ENCODE assay signal across 8 mouse cellular contexts in the genomic region with DNA sequence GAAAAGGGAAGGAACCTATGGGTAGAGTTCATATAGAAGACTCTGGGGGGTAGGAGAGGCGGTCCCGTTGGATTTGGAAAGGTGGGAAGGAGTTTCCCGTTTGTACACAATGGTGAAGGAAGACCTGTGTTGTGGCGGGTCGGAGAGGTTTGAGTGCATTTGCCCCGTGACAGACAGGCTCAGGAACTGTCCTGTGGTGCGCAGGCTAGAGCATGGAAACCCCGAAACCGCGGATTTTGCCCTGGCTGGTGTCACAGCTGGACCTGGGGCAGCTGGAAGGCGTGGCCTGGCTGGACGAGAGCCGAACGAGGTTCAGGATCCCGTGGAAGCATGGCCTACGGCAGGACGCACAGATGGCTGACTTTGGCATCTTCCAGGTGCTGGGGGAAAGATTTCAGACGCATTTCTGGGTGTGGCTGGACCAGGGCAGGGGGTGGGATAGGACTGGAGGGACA. TPM values are rescaled to one million over a fixed set of nuclear protein-coding genes. Genes with fewer than 3 reads are reported as not detected.
DNase-seq lines count a peak whose midpoint lies in the region; ATAC-seq and TF ChIP-seq lines count a peak whose summit lies in the region.

A gene (minus strand): TSS at position 212 of the 455 bp plus-strand sequence.

- H3K4me3 ChIP-seq in MEL (ENCODE audit: control insufficient read depth in 1 of 2, insufficient read depth in 1 of 2, low read depth in 2 of 2, low read length in 2 of 2): peak within 1 kb of the TSS; percentile 53 to 79
- H3K4me3 ChIP-seq in lung, embryonic 15.5 days: peak within 1 kb of the TSS; percentile 66
- peak within 1 kb of the TSS; percentile 51 for H3K4me3 ChIP-seq in olfactory bulb, adult 2 months (ENCODE audit: insufficient read depth, low read depth, low read length)

- H3K9ac ChIP-seq in MEL (ENCODE audit: control insufficient read depth, low read depth, low read length, poor library complexity, severe bottlenecking): peak within 1 kb of the TSS; percentile 91
- peak within 1 kb of the TSS; percentile 71 for H3K9ac ChIP-seq in lung, embryonic 15.5 days

- H3K27me3 ChIP-seq in MEL (ENCODE audit: control insufficient read depth in 1 of 2, insufficient read depth in 2 of 2, low read length in 2 of 2): no peaks in the 10 kb centered on the region
- H3K27me3 ChIP-seq in lung, embryonic 15.5 days: no peaks in the 10 kb centered on the region

- H3K36me3 ChIP-seq in MEL (ENCODE audit: control insufficient read depth in 1 of 2, insufficient read depth in 2 of 2, low read length in 2 of 2): peaks cover 1 to 9% of the 10 kb centered on the region in 2 experiments; a peak in 2 of 4 replicates
- H3K36me3 ChIP-seq in lung, embryonic 15.5 days: peaks cover 64% of the 10 kb centered on the region

- TF ChIP-seq EP300 in MEL (IDR thresholded peaks at IDR 0.05; ENCODE audit: low read depth in 1 of 2, low read length in 2 of 2): no peak

- H3K4me2 ChIP-seq in lung, embryonic 15.5 days: peak within 1 kb of the TSS; percentile 92

- H3K27ac ChIP-seq in MEL (ENCODE audit: control insufficient read depth, low read depth, low read length): peak within 1 kb of the TSS; percentile 98
- H3K27ac ChIP-seq in lung, embryonic 15.5 days: peak within 1 kb of the TSS; percentile 88
- peak within 1 kb of the TSS; percentile 5; the same call in 1 of the 2 replicates for H3K27ac ChIP-seq in olfactory bulb, adult 2 months (ENCODE audit: insufficient read depth, low read depth, low read length)

- no peak for TF ChIP-seq RAD21 in MEL (IDR thresholded peaks at IDR 0.05; ENCODE audit: low read depth, low read length)

- peaks cover 22% of the 10 kb centered on the region for H3K79me2 ChIP-seq in MEL (ENCODE audit: control insufficient read depth, insufficient read depth, low read length, poor library complexity)

- no peaks in the 10 kb centered on the region for H3K9me3 ChIP-seq in MEL (replicated peaks; ENCODE audit: insufficient read depth, low read length)
- no peaks in the 10 kb centered on the region for H3K9me3 ChIP-seq in lung, embryonic 15.5 days

- TF ChIP-seq CTCF in MEL (IDR thresholded peaks at IDR 0.05 in 2 of 3, conservative IDR thresholded peaks at IDR 0.05 in 1 of 3; ENCODE audit: control insufficient read depth in 1 of 3, insufficient read depth in 1 of 3, low read depth in 2 of 3, low read length in 3 of 3, poor library complexity in 1 of 3, severe bottlenecking in 1 of 3): no peak
- no peak for TF ChIP-seq CTCF in olfactory bulb, adult 2 months (IDR thresholded peaks at IDR 0.05; ENCODE audit: insufficient read depth, low read depth, low read length)

- no peak; a peak in 1 of 4 replicates for TF ChIP-seq POLR2A in MEL (IDR thresholded peaks at IDR 0.05; ENCODE audit: control insufficient read depth in 1 of 2, insufficient read depth in 1 of 2, low read depth in 1 of 2, low read length in 2 of 2, poor library complexity in 1 of 2)
- no peak for TF ChIP-seq POLR2A in olfactory bulb, adult 2 months (IDR thresholded peaks at IDR 0.05; ENCODE audit: insufficient read depth, low read depth, low read length)

- DNase-seq in 3134 (ENCODE audit: extremely low read depth, insufficient read length, low spot score) (peak; percentile 88), MEL (ENCODE audit: low read depth, low spot score) (peak; percentile 65)
- DNase-seq in embryo, embryonic 9.5 days (ENCODE audit: extremely low spot score): peak; percentile 50
- no peak for DNase-seq in heart, adult 8-10 months (ENCODE audit: low spot score)
- peak; percentile 76 for DNase-seq in kidney, adult 18-20 months
- no peak for DNase-seq in frontal cortex, postnatal 36 days (ENCODE audit: low spot score in 2 of 2)

- no peaks in the 10 kb centered on the region for H3K4me1 ChIP-seq in MEL (ENCODE audit: control insufficient read depth in 1 of 2, insufficient read depth in 2 of 2, low read length in 2 of 2)
- peaks cover 33% of the 10 kb centered on the region for H3K4me1 ChIP-seq in lung, embryonic 15.5 days
- peaks cover 23% of the 10 kb centered on the region for H3K4me1 ChIP-seq in olfactory bulb, adult 2 months (ENCODE audit: control insufficient read depth, insufficient read depth, low read length)

- ATAC-seq in lung, embryonic 15.5 days (ENCODE audit: borderline replicate concordance, extremely low read depth, low FRiP score, low TSS enrichment): no peak

- 2% methylated on average over 18 of the region's 18 CpGs for WGBS in lung, embryonic 15.5 days
- WGBS in olfactory bulb, adult 2 months: 3% methylated on average over 18 of the region's 18 CpGs

TF ChIP-seq in MEL, 35 proteins besides CTCF, POLR2A, EP300 and RAD21:
- no peak for TF ChIP-seq BHLHE40 (IDR thresholded peaks at IDR 0.05; ENCODE audit: borderline replicate concordance, low read depth, low read length)
- no peak for TF ChIP-seq UBTF (IDR thresholded peaks at IDR 0.05; ENCODE audit: borderline replicate concordance, insufficient read depth, low read depth, low read length)
- 0 out of 2 replicates have a peak, but pooled peaks have one; percentile 28 for TF ChIP-seq POLR2AphosphoS2 (IDR thresholded peaks at IDR 0.05; ENCODE audit: low read length)
TF ChIP-seq in MEL: peak in this region for 1.

RNA-seq across cellular contexts. Expression of the gene that starts here (rescaled TPM):
- 13.4 and 16.6 TPM in 2 replicates for total RNA-seq in MEL (2012; rRNA removed)
- 10 to 100 TPM in 1 of 2 experiments, not detected in 1; 24.6 TPM for polyA plus RNA-seq in MEL (2012; ENCODE audit: insufficient read depth in 1 of 2, insufficient read length in 2 of 2, low read depth in 1 of 2, low replicate concordance in 2 of 2, missing spikeins in 1 of 2)
- total RNA-seq in heart, adult 8-10 months (2022): 10 to 100 TPM in 3 of 4 experiments, 1 to 10 TPM in 1; 8.6 to 13.5 (median 11.0) TPM
- polyA plus RNA-seq in lung, embryonic 15.5 days (2015; fragmentation: Nextera tagmentation; extraction: Ambion mirVana): 66.3 and 66.7 TPM in 2 replicates
- not detected in 2 replicates for polyA plus RNA-seq in olfactory bulb, adult 2 months (2012; ENCODE audit: insufficient read depth, insufficient read length, low replicate concordance, missing spikeins)

Comparison
In these comparisons a context has a peak if more than half of its experiments do, and no peak if none do; other contexts are left out.
1. DNase-seq: peak in 3134 (single experiment), MEL (single experiment), embryo, embryonic 9.5 days (single experiment) and kidney, adult 18-20 months (single experiment); none in heart, adult 8-10 months (single experiment) and frontal cortex, postnatal 36 days (0 of 2).
2. H3K27ac ChIP-seq: peak in every context shown above with its lines; median percentile 98 in MEL; 88 in lung, embryonic 15.5 days; 5 in olfactory bulb, adult 2 months.
3. Peak in every context shown above with its lines, with median percentiles within 50 percentile points of each other: H3K4me3 ChIP-seq.